In genomic region chr2:83724827-83725730, GRCm38 (mm10) we compare ENCODE assay signal across 8 mouse cellular contexts. TPM values are rescaled to one million over a fixed set of nuclear protein-coding genes. Genes with fewer than 3 reads are reported as not detected.
DNase-seq lines count a peak whose midpoint lies in the region; ATAC-seq and TF ChIP-seq lines count a peak whose summit lies in the region.

No protein-coding gene starts in this region.

- H3K4me3 ChIP-seq in layer of hippocampus, adult 2 months: peak overlapping the region; percentile 59
- H3K4me3 ChIP-seq in liver, adult 2 months (ENCODE audit: insufficient read depth, low read depth, low read length): peak overlapping the region; percentile 94
- H3K4me3 ChIP-seq in midbrain, postnatal 0 days (ENCODE audit: low read depth, low read length): peak overlapping the region; percentile 84
- peak overlapping the region; percentile 87 for H3K4me3 ChIP-seq in stomach, embryonic 16.5 days (replicated peaks; ENCODE audit: low read length)

- no peak for TF ChIP-seq POLR2A in liver, adult 2 months (IDR thresholded peaks at IDR 0.05; ENCODE audit: extremely low read depth, insufficient read depth, low read length)

- no peaks in the 10 kb centered on the region for H3K27me3 ChIP-seq in liver, adult 2 months (ENCODE audit: control insufficient read depth, insufficient read depth, low read length)
- peaks cover 4% of the 10 kb centered on the region; the same call in 1 of the 2 replicates for H3K27me3 ChIP-seq in midbrain, postnatal 0 days (ENCODE audit: insufficient read depth, low read length)
- H3K27me3 ChIP-seq in stomach, embryonic 16.5 days (ENCODE audit: control insufficient read depth, insufficient read depth, low read length): no peaks in the 10 kb centered on the region

- peak overlapping the region; percentile 66 for H3K4me2 ChIP-seq in midbrain, postnatal 0 days (ENCODE audit: low read depth, low read length, poor library complexity, severe bottlenecking)
- peak overlapping the region; percentile 70 for H3K4me2 ChIP-seq in stomach, embryonic 16.5 days (ENCODE audit: low read depth, low read length)

- no peaks in the 10 kb centered on the region for H3K36me3 ChIP-seq in liver, adult 2 months (ENCODE audit: control insufficient read depth, insufficient read depth, low read length)
- no peaks in the 10 kb centered on the region for H3K36me3 ChIP-seq in midbrain, postnatal 0 days (ENCODE audit: insufficient read depth, low read length)
- no peaks in the 10 kb centered on the region for H3K36me3 ChIP-seq in stomach, embryonic 16.5 days (ENCODE audit: control insufficient read depth, insufficient read depth, low read length)

- H3K79me2 ChIP-seq in liver, adult 2 months (ENCODE audit: control insufficient read depth, insufficient read depth, low read length): peaks cover 9% of the 10 kb centered on the region; the same call in 1 of the 2 replicates

- 3% methylated on average over 43 of the region's 44 CpGs for WGBS in liver, adult 2 months
- WGBS in midbrain, postnatal 0 days: 3% methylated on average over 44 of the region's 44 CpGs
- 2% methylated on average over 40 of the region's 44 CpGs for WGBS in stomach, embryonic 16.5 days

- H3K4me1 ChIP-seq in liver, adult 2 months (ENCODE audit: control insufficient read depth, insufficient read depth, low read length): peaks cover 8% of the 10 kb centered on the region
- no peaks in the 10 kb centered on the region for H3K4me1 ChIP-seq in midbrain, postnatal 0 days (ENCODE audit: insufficient read depth, low read length)
- peaks cover 27% of the 10 kb centered on the region for H3K4me1 ChIP-seq in stomach, embryonic 16.5 days (ENCODE audit: control insufficient read depth, insufficient read depth, low read length)

- peak; percentile 16 for ATAC-seq in inflammation-experienced regulatory T-cells, adult 6 months
- peak; percentile 73 for ATAC-seq in midbrain, postnatal 0 days (ENCODE audit: low FRiP score)
- ATAC-seq in stomach, embryonic 16.5 days (ENCODE audit: insufficient read depth, low FRiP score): peak; percentile 54

- no peak for TF ChIP-seq CTCF in layer of hippocampus, adult 2 months (conservative IDR thresholded peaks at IDR 0.05)
- TF ChIP-seq CTCF in liver, adult 2 months (IDR thresholded peaks at IDR 0.05; ENCODE audit: low read depth, low read length): no peak
- TF ChIP-seq CTCF in midbrain, postnatal 0 days (IDR thresholded peaks at IDR 0.05): no peak

- intact Hi-C loops in gastrocnemius, postnatal 14 days (cut with DNase I; ENCODE audit: low total_unique reads): loop anchor here (10.0 kb wide), 1 partner anchor 60 kb away; no protein-coding TSS in a partner anchor

- peak overlapping the region; percentile 97 for H3K9ac ChIP-seq in liver, adult 2 months (ENCODE audit: low read depth, low read length)
- H3K9ac ChIP-seq in midbrain, postnatal 0 days (replicated peaks; ENCODE audit: low read length, poor library complexity, severe bottlenecking): peak overlapping the region; percentile 67
- peak overlapping the region; percentile 98 for H3K9ac ChIP-seq in stomach, embryonic 16.5 days (ENCODE audit: low read length)

- H3K9me3 ChIP-seq in midbrain, postnatal 0 days (ENCODE audit: low read length): no peaks in the 10 kb centered on the region
- H3K9me3 ChIP-seq in stomach, embryonic 16.5 days (replicated peaks; ENCODE audit: control insufficient read depth, low read length): no peaks in the 10 kb centered on the region

- DNase-seq in layer of hippocampus, adult 2 months (ENCODE audit: low spot score in 2 of 2): peak in 1 of 2 experiments; percentile 38
- no peak for DNase-seq in layer of hippocampus, adult 18-20 months (ENCODE audit: low spot score in 2 of 2)
- DNase-seq in cerebellum, postnatal 10 days: peak; percentile 64 to 66
- peak; percentile 57 for DNase-seq in gastrocnemius, postnatal 14 days
- peak; percentile 46 for DNase-seq in liver, adult 2 months (ENCODE audit: extremely low read depth, low read depth, low spot score)
- DNase-seq in midbrain, postnatal 0 days (ENCODE audit: low spot score): no peak

- peak overlapping the region; percentile 81 for H3K27ac ChIP-seq in layer of hippocampus, adult 2 months
- peak overlapping the region; percentile 82 for H3K27ac ChIP-seq in liver, adult 2 months (replicated peaks; ENCODE audit: insufficient read depth, low read depth, low read length)
- H3K27ac ChIP-seq in midbrain, postnatal 0 days (ENCODE audit: low read depth, low read length): peak overlapping the region; percentile 73
- peak overlapping the region; percentile 99 for H3K27ac ChIP-seq in stomach, embryonic 16.5 days (ENCODE audit: low read length)

RNA-seq across cellular contexts. Expression of gene Itgav, which starts 0.9 kb away (rescaled TPM):
- total RNA-seq in layer of hippocampus, adult 2 months (2021): 10 to 100 TPM; 68.7 to 69.5 TPM
- total RNA-seq in layer of hippocampus, adult 18-20 months (2021): 10 to 100 TPM; 65.3 to 71.4 TPM
- total RNA-seq in gastrocnemius, postnatal 14 days (2021): 10 to 100 TPM; 46.3 to 58.0 TPM
- 10 to 100 TPM; 63.4 to 80.2 (median 77.9) TPM for polyA plus RNA-seq in inflammation-experienced regulatory T-cells, adult 6 months (2017; shearing (Covaris generic))
- total RNA-seq in liver, adult 2 months (2014; rRNA removed): 29.6 and 33.2 TPM in 2 replicates
- polyA plus RNA-seq in liver, adult 2 months (2012; rRNA removed): 15.8 and 20.5 TPM in 2 replicates
- 30.5 and 30.7 TPM in 2 replicates for total RNA-seq in midbrain, postnatal 0 days (2014; rRNA removed)
- 26.7 and 30.8 TPM in 2 replicates for polyA plus RNA-seq in midbrain, postnatal 0 days (2015; fragmentation: Nextera tagmentation; extraction: Ambion mirVana)
- 76.8 and 77.2 TPM in 2 replicates for polyA plus RNA-seq in stomach, embryonic 16.5 days (2015; fragmentation: Nextera tagmentation; extraction: Ambion mirVana)

Comparison
In these comparisons a context has a peak if more than half of its experiments do, and no peak if none do; other contexts are left out.
1. DNase-seq: peak in cerebellum, postnatal 10 days (2 of 2), gastrocnemius, postnatal 14 days (single experiment) and liver, adult 2 months (single experiment); none in layer of hippocampus, adult 18-20 months (0 of 2) and midbrain, postnatal 0 days (single experiment).
2. ATAC-seq: peak in every context shown above with its lines; median percentile 73 in midbrain, postnatal 0 days; 54 in stomach, embryonic 16.5 days; 16 in inflammation-experienced regulatory T-cells, adult 6 months.
3. Peak in every context shown above with its lines, with median percentiles within 50 percentile points of each other: H3K27ac ChIP-seq, H3K4me3 ChIP-seq and H3K9ac ChIP-seq.